Mouse (Mus musculus) heart, postnatal 0 days (tissue): ENCODE data around the gene Tnrc6b.

Experiments
- CTCF ChIP-seq: IDR thresholded peaks from 2 replicates; pipeline ENCODE4 v1.5.1; 2016; ENCODE audit warnings: antibody characterized with exemption, control low read depth, low read depth
- EP300 ChIP-seq: IDR thresholded peaks from 2 replicates; pipeline ENCODE4 v1.6.1; 2016; ENCODE audit warnings: antibody characterized with exemption, low read depth

GRCm38 (mm10) chr15:80921781-80922180 lies 210.7 kb downstream of the Tnrc6b start:
- no peak for TF ChIP-seq CTCF
- TF ChIP-seq EP300 = no peak
